Mouse (Mus musculus) forebrain, embryonic 11.5 days (tissue): ENCODE measurements around the gene Acacb. TPM values are rescaled to one million over a fixed set of nuclear protein-coding genes. Genes with fewer than 3 reads are reported as not detected.
A peak's percentile ranks its signal among the peaks of the same experiment; 100 is the strongest.

ENCODE experiments used
- ATAC-seq: fragments of 200-750 bp; cut with Nextera tagmentation; replicated peaks from 2 replicates; pipeline ENCODE4 v1.8.0; 2017; ENCODE audit warnings: moderate TSS enrichment; ENCODE audit not compliant: low FRiP score
- DNase-seq: peaks from one replicate; pipeline ENCODE4 v3.0.0-alpha.2; 2017; ENCODE audit warnings: low spot score
- H3K27ac ChIP-seq: fragments of 300-500 bp; sonication (generic); 2 replicates; pipeline ENCODE4 v1.5.1; 2014; ENCODE audit warnings: low read depth, low read length
- H3K27me3 ChIP-seq: fragments of 300-500 bp; sonication (generic); 2 replicates; pipeline ENCODE4 v1.6.1; 2014; ENCODE audit warnings: mild to moderate bottlenecking, low read length, mixed read lengths; ENCODE audit not compliant: control insufficient read depth, insufficient read depth
- H3K36me3 ChIP-seq: fragments of 300-500 bp; sonication (generic); 2 replicates; pipeline ENCODE4 v1.6.1; 2014; ENCODE audit warnings: mild to moderate bottlenecking, low read length, moderate library complexity, mixed read lengths; ENCODE audit not compliant: control insufficient read depth, insufficient read depth
- H3K4me1 ChIP-seq: fragments of 300-500 bp; sonication (generic); replicated peaks from 2 replicates; pipeline ENCODE4 v1.6.1; 2014; ENCODE audit warnings: low read length, mixed read lengths; ENCODE audit not compliant: control insufficient read depth, insufficient read depth
- H3K4me2 ChIP-seq: fragments of 300-500 bp; sonication (generic); 2 replicates; pipeline ENCODE4 v1.6.1; 2014; ENCODE audit warnings: low read depth, mild to moderate bottlenecking, low read length, moderate library complexity, mixed read lengths; ENCODE audit not compliant: severe bottlenecking
- H3K4me3 ChIP-seq: fragments of 300-500 bp; sonication (generic); 2 replicates; pipeline ENCODE4 v1.5.1; 2014; ENCODE audit warnings: low read depth, low read length
- H3K9ac ChIP-seq: fragments of 300-500 bp; sonication (generic); 2 replicates; pipeline ENCODE4 v1.6.1; 2014; ENCODE audit warnings: low read length
- H3K9me3 ChIP-seq: fragments of 300-500 bp; sonication (generic); 2 replicates; pipeline ENCODE4 v1.6.1; 2016; ENCODE audit warnings: low read length, mixed read lengths; ENCODE audit not compliant: control insufficient read depth
- WGBS: fragments of 180-500 bp; shearing (Covaris S2); extraction: QIAGEN DNeasy Blood & Tissue Kit; methylation state at CpG from one replicate; pipeline ENCODE4 v1.1.7; 2014; 5-methylcytosine and 5-hydroxymethylcytosine counted together
- polyA plus RNA-seq: library from polyadenylated mRNA; unstranded; fragments of >200 nt; fragmentation: Nextera tagmentation; extraction: Ambion mirVana; gene quantifications from 2 replicates; pipeline ENCODE4 v1.2.1, GENCODE M21; 2014

Acacb gene
- polyA plus RNA-seq, 1 experiment from 2014 or later: 1.3 TPM

- no peaks in the 10 kb centered on the region for H3K9me3 ChIP-seq
- 85% methylated on average over 6 of the region's 6 CpGs for whole genome bisulfite sequencing
- ATAC-seq (no peak), DNase-seq (no peak)
- no peak overlapping the region for H3K27ac ChIP-seq
- H3K9ac ChIP-seq: no peak overlapping the region
- H3K27me3 ChIP-seq: no peaks in the 10 kb centered on the region
- H3K4me3 ChIP-seq: no peak overlapping the region
- H3K4me1 ChIP-seq: no peaks in the 10 kb centered on the region
- no peaks in the 10 kb centered on the region for H3K36me3 ChIP-seq
- no peak overlapping the region for H3K4me2 ChIP-seq
Observed at GRCm38 (mm10) chr5:114163117-114163696, 16.9 kb downstream of the Acacb start.

- H3K9me3 ChIP-seq: no peaks in the 10 kb centered on the region
- ATAC-seq (no peak), DNase-seq (no peak)
- no peak overlapping the region for H3K4me3 ChIP-seq
- no peak overlapping the region for H3K4me2 ChIP-seq
- no peaks in the 10 kb centered on the region for H3K4me1 ChIP-seq
- H3K9ac ChIP-seq: no peak overlapping the region
- no peaks in the 10 kb centered on the region for H3K36me3 ChIP-seq
- no peak overlapping the region for H3K27ac ChIP-seq
- WGBS: 84% methylated on average over 7 of the region's 7 CpGs
- no peaks in the 10 kb centered on the region for H3K27me3 ChIP-seq
Observed at GRCm38 (mm10) chr5:114170345-114170744, 24.0 kb downstream of the Acacb start.

- no peak overlapping the region for H3K9ac ChIP-seq
- ATAC-seq: no peak
- 86% methylated on average over 3 of the region's 3 CpGs for WGBS
- no peak overlapping the region for H3K27ac ChIP-seq
- H3K36me3 ChIP-seq: no peaks in the 10 kb centered on the region
- H3K4me3 ChIP-seq: no peak overlapping the region
- no peak overlapping the region for H3K4me2 ChIP-seq
- H3K9me3 ChIP-seq: no peaks in the 10 kb centered on the region
- no peaks in the 10 kb centered on the region for H3K4me1 ChIP-seq
- no peak for DNase-seq
- no peaks in the 10 kb centered on the region for H3K27me3 ChIP-seq
Observed at GRCm38 (mm10) chr5:114172936-114173335, 26.6 kb downstream of the Acacb start.

- no peaks in the 10 kb centered on the region for H3K9me3 ChIP-seq
- WGBS: 73% methylated on average over 7 of the region's 7 CpGs
- ATAC-seq: no peak
Observed at GRCm38 (mm10) chr5:114173458-114173857, 27.1 kb downstream of the Acacb start.

GRCm38 (mm10) chr5:114173877-114174581 is 27.7 kb downstream of the Acacb start:
- no peak overlapping the region for H3K4me2 ChIP-seq
- H3K27ac ChIP-seq: no peak overlapping the region
- H3K9me3 ChIP-seq: no peaks in the 10 kb centered on the region
- WGBS: 47% methylated on average over 13 of the region's 16 CpGs
- ATAC-seq (no peak), DNase-seq (no peak)
- H3K27me3 ChIP-seq: no peaks in the 10 kb centered on the region
- H3K36me3 ChIP-seq: no peaks in the 10 kb centered on the region
- H3K4me3 ChIP-seq: no peak overlapping the region
- no peaks in the 10 kb centered on the region for H3K4me1 ChIP-seq
- no peak overlapping the region for H3K9ac ChIP-seq

More at GRCm38 (mm10) chr5:114173458-114173857, 27.1 kb downstream of the Acacb start:
- no peak overlapping the region for H3K27ac ChIP-seq
- no peak overlapping the region for H3K4me2 ChIP-seq
- no peak for DNase-seq
- H3K4me1 ChIP-seq: no peaks in the 10 kb centered on the region
- no peaks in the 10 kb centered on the region for H3K27me3 ChIP-seq
- H3K9ac ChIP-seq: no peak overlapping the region
- H3K4me3 ChIP-seq: no peak overlapping the region
- no peaks in the 10 kb centered on the region for H3K36me3 ChIP-seq

GRCm38 (mm10) chr5:114174639-114175038 is 28.3 kb downstream of the Acacb start:
- DNase-seq: peak; percentile 79
- Histone ChIP-seq H3K4me1 (no peaks in the 10 kb centered on the region), H3K27me3 (no peaks in the 10 kb centered on the region), H3K9me3 (no peaks in the 10 kb centered on the region), H3K27ac (no peak overlapping the region), H3K4me2 (no peak overlapping the region), H3K36me3 (no peaks in the 10 kb centered on the region), H3K4me3 (no peak overlapping the region), H3K9ac (no peak overlapping the region)
- no peak for ATAC-seq
- WGBS: 13% methylated on average over 16 of the region's 16 CpGs

GRCm38 (mm10) chr5:114175596-114176171 is 29.3 kb downstream of the Acacb start:
- H3K9ac ChIP-seq: no peak overlapping the region
- no peaks in the 10 kb centered on the region for H3K9me3 ChIP-seq
- DNase-seq: peak; percentile 96
- H3K4me3 ChIP-seq: peak overlapping the region; percentile 30
- peak; percentile 92 for ATAC-seq
- under 1% methylated on average over 26 of the region's 26 CpGs for WGBS
- H3K36me3 ChIP-seq: no peaks in the 10 kb centered on the region
- H3K27ac ChIP-seq: no peak overlapping the region
- no peaks in the 10 kb centered on the region for H3K27me3 ChIP-seq
- peak overlapping the region; percentile 59 for H3K4me2 ChIP-seq
- H3K4me1 ChIP-seq: no peaks in the 10 kb centered on the region

- Histone ChIP-seq H3K36me3 (no peaks in the 10 kb centered on the region), H3K27me3 (no peaks in the 10 kb centered on the region), H3K9me3 (no peaks in the 10 kb centered on the region), H3K27ac (no peak overlapping the region), H3K4me1 (no peaks in the 10 kb centered on the region), H3K9ac (no peak overlapping the region), H3K4me2 (peak overlapping the region; percentile 59; the same call in 1 of the 2 replicates), H3K4me3 (no peak overlapping the region)
- ATAC-seq (no peak), DNase-seq (no peak)
- 56% methylated on average over 8 of the region's 8 CpGs for WGBS
Observed at GRCm38 (mm10) chr5:114176548-114177400, 30.4 kb downstream of the Acacb start.
